Mouse (Mus musculus): ENCODE data around the gene Cntn6.
A peak's percentile ranks its signal among the peaks of the same experiment; 100 is the strongest.

Cntn6 gene

GRCm38 (mm10) chr6:104758125-104758524 lies 265.5 kb downstream of the Cntn6 start:
- no peak for DNase-seq (ENCODE audit: inconsistent ontology term)

GRCm38 (mm10) chr6:104761226-104761625 lies 268.6 kb downstream of the Cntn6 start:
- DNase-seq (ENCODE audit: inconsistent ontology term) = no peak

DNA sequence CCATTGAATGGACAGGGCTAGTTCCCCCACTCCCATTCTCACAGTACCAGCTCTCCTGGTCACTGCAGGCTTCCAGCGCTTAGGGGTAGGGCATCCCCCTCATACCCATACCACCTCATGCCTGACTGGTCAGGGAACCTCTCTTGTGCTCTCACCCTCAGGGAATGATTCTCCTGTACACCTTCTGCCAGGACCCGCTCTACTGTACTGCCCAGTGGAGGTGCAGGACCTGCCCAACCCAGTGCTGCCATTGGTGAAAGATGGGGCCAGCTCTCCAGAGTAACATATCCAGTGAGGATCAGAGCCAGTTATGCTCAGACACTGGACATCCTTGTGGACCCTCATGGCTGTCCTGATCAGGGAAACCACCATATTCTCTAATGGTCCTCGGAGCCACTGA lies 291.3 kb downstream of the Cntn6 start:
- DNase-seq (ENCODE audit: inconsistent ontology term) = no peak

DNA sequence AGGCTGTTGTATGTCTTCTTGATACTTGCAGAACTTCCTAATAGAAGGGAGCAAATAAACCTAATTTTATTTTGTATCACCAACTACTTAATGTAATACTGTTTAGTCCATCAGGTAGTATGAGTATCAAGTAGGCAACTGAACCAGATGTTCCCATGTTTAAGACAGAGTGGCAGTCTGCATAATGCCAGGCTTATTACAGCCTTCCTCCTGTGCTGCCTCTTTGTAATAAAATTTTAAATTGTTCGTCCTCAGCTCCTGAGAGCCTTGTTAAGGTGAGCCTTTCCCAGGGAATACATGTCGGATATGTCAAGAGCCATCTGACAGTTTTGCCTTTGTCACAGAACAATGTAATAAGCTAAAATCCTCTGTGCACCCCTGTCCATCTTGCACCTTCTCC lies 294.9 kb downstream of the Cntn6 start:
- DNase-seq (ENCODE audit: inconsistent ontology term) = no peak

DNA sequence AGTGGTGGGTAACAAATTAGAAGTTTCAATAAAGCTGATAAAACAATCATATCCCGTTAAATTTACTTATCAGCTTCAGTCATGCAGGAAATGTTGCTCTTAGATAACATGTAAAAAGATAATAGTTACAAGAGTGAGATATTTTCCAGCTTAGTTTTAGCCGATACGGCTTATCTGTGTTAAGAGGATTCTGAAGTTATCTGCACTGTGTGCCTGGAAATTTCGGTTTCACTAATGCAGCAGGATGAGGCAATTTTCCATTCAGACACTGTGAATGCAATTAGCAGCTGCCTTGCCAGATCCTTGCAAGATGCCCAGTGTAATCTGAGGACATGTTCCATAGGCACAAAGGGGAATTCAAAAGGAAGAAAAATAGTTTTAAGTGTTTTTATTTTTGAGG lies 315.9 kb downstream of the Cntn6 start:
- peak; percentile 20 for DNase-seq (ENCODE audit: inconsistent ontology term)

GRCm38 (mm10) chr6:104815610-104816009 lies 323.0 kb downstream of the Cntn6 start:
- no peak for DNase-seq (ENCODE audit: inconsistent ontology term)

GRCm38 (mm10) chr6:104879711-104880110 lies 387.1 kb downstream of the Cntn6 start:
- DNase-seq (ENCODE audit: inconsistent ontology term) = no peak

GRCm38 (mm10) chr6:104884021-104884420 lies 391.4 kb downstream of the Cntn6 start:
- DNase-seq (ENCODE audit: inconsistent ontology term) = no peak

- DNase-seq (ENCODE audit: inconsistent ontology term) = no peak
These were observed 393.2 kb downstream of the Cntn6 start for GRCm38 (mm10) chr6:104885829-104886228.

GRCm38 (mm10) chr6:104891071-104891470 lies 398.5 kb downstream of the Cntn6 start:
- peak; percentile 32 for DNase-seq (ENCODE audit: inconsistent ontology term)
